Mouse (Mus musculus): Measurements from ENCODE around the gene Six5.

GRCm38 (mm10) chr7:19065896-19066295 is 28.5 kb upstream of the Six5 start:
- TF ChIP-seq POLR2A (IDR thresholded peaks at IDR 0.05; ENCODE audit: insufficient read depth, low read depth, low read length) (no peak), EP300 (IDR thresholded peaks at IDR 0.05; ENCODE audit: insufficient read depth, low read depth, low read length) (no peak)
